Mouse (Mus musculus) kidney, postnatal 14 days (tissue): ENCODE results near the gene Pigh.

ENCODE experiments used
- DNase-seq: peaks from one replicate; pipeline ENCODE4 v3.0.0; 2022; ENCODE audit warnings: mixed read lengths

The Pigh gene

GRCm38 (mm10) chr12:79064451-79064850, 25.0 kb downstream of the Pigh start:
- DNase-seq, result no peak

- DNase-seq, result no peak
Measured at GRCm38 (mm10) chr12:79060766-79061652, 28.4 kb downstream of the Pigh start.

GRCm38 (mm10) chr12:79060134-79060533, 29.3 kb downstream of the Pigh start:
- no peak for DNase-seq

DNA sequence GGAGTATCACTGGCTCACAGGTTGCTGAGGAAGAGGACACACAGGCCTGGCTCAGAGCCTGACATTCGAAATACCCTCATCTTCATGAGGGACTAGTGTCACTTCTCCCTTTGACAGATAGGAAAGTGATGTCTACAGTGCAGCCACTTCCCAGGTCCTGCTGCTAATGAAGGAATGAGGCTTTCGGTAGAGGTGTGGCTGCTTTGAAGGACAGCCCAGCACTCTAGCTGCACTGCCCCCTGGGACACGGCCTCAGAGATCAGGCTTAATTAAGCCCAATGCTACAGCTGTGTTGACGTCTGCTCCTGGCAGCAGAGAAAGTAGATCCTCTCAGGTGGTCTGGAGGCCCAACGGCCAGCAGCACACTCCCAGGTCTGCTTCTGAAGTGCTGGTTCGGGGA, 29.9 kb downstream of the Pigh start:
- DNase-seq, result no peak

GRCm38 (mm10) chr12:79055276-79055675, 34.2 kb downstream of the Pigh start:
- DNase-seq, result no peak

DNA sequence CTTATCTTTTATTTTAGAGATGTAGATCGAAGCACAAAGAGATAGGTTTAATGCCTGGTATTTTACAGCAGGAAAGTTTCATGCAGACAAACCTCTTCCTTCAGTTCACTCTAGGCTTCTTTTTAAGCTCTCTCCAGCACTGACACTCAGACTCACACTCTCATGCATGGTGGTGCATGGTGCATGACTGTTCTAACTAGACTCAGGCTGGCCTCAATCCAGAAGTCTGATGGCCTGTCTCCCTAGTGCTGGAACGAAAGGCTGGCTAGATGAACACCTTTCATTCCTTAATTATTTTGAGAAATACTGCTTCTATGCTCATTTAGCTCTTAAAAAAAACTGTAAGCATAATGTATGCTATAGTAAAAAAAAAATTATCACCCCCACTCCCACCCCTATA, 37.4 kb downstream of the Pigh start:
- DNase-seq, result peak; percentile 67

DNA sequence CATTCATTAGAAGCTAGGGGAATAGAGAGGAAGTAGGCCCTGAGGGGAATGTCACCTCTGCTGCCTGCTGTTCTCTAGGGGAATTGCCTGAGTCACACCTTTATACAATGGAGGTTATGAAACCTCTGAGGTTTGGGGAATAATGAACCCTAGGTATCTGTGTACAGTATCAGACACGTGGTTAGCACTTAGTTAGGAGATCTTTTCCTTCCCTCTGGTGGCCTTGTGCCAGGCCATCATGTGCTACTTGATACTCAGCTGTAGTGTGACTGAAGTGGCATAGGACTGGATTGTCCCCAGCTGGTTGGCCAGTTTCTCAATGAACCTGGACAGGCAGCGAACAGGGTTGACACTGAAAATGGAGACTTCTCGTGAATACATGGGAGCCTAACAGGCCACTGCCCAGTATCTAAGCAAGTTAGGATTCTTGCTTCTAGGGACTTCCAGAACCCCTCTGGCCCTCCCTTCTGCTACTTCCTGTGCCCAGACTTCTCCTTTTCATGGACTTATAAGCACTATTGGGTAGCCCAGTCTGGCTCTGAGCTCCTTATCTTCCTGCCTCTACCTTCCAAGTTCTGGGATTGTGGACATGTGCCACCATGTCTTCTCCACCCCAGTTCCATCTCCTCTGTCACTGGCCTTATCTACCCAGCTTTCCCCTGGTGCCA, 38.8 kb downstream of the Pigh start:
- DNase-seq, result no peak

DNA sequence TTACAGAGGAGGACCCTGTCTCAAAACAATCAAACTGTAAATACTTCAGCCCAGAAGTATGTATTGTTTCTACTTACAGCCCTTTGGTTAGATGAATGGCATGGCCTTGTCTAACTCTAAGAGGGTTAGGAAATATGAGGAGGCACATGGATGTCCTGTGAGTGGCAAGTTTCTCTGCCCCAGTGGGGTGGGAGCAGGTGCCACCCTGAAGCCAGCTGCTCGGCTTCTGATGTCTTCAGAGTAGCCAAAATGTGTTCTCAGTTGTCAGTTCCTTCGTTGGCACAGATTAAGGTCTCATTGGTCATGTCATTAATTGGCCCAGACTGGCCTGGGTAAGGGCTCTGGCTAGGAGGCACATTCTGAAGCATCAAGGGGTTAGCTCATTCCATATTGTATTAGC, 39.6 kb downstream of the Pigh start:
- DNase-seq, result no peak

- DNase-seq, result no peak
Measured at GRCm38 (mm10) chr12:79048898-79049297, 40.6 kb downstream of the Pigh start.

- no peak for DNase-seq
Measured at GRCm38 (mm10) chr12:79047203-79047602, 42.2 kb downstream of the Pigh start.

DNA sequence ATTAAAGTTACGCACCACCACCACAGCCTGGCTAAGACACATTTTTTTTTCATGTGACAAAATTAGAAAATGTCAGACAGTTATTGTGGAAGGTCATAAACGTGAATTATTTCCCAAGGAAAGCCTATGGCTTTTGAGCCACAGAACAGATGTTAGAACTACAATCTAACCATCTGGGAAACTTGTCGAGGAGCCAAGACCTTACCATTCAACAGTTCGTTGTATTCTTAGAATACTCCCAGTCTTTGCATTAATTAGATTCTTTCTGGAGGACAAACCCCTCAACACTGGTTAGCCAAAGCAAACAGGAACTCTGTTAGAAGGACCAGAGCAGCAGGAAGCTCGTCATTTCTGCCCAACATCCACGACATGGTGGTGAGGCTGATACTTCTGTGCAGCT, 43.3 kb downstream of the Pigh start:
- no peak for DNase-seq

GRCm38 (mm10) chr12:79044668-79045067, 44.8 kb downstream of the Pigh start:
- no peak for DNase-seq

DNA sequence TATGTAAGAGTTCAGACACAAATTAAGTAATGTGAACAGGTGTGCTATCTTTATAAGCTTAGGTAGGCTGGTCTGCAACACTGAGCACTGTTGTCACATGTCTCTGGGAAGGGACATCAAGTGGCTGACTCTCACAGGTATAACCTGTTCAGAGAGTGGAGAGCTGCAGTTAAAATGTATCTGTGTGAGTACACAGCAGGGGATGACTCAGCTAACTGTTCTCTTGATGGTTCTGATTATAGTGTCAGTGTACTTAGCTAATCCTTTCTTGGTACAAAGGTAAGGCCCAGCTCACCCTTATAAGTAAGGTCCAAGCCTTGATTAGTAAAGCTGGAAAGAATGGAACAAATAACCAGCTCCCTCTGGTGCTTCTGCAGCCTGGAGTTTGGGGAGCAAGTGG, 48.0 kb downstream of the Pigh start:
- DNase-seq, result no peak

DNA sequence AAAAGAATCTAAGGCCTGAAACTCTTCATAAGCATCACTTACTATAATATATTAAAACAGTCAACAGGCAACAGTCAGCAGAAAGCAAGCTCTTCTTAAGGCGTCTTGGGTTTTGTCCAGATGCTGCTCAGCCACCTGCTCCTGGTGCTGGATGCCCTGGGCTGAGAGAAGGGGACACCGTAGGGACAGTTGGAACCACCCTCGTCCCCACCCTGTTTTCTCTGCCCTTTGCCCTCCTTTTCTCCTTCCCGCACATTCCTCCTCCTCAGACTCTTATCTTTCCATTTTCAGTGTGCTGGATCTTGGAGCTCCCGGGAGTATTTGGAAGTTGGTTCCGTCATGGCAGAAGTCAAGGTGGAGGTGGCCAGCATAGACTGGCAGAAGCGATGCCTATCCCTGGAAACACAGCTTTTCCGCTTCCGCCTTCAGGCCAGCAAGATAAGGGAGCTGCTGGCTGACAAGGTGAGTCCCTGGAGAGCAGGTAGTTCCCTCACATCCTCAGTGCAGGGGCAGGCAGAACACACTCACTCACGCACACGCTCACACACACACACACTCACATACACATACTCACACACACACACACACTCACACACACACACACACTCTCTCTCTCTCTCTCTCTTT, 49.1 kb downstream of the Pigh start:
- no peak for DNase-seq

DNA sequence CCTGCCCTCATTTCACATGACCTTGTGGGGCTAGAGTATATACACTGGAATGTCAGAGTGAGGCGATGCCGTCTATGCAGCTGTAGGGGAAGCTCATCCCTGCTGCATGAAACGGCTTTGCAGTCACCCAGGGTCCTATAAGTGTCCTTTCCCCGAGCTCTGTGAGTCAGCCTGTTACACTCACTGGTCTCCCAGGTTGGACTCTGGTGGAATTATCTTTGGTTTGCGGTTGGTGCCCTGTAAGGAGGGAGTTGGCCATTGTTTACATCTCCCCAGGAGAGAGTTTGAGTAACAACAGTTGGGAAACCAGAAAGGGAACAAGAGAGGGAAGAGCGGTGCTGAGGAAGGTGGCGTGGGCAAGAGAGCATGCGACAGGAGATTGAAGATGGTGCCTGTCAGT, 49.7 kb downstream of the Pigh start:
- DNase-seq, result no peak

GRCm38 (mm10) chr12:79035349-79035748, 54.1 kb downstream of the Pigh start:
- no peak for DNase-seq

DNA sequence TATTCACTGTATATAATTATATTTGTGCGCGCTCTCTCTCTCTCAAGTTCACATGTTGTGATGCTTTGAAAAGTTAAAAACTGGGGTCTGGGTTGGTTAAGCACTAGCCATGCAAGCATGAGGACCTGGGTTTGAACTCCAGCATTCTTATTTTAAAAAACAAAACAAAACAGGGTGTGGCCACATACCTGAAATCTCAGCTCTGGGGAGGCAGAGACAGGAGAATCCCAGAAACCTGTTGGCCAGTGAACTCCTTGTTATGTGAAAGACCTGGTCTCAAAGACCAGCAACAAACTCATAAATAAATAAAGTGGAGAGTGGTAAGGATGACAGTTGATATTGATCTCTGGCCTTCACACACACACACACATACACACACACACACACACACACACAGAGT, 55.1 kb downstream of the Pigh start:
- DNase-seq, result no peak
